Mouse (Mus musculus) embryonic facial prominence, embryonic 13.5 days (tissue): ENCODE measurements at regions not wholly inside any gene's neighbourhood (a gene's known extent, or its start where the extent isn't known, plus 50 kb on each side); places are given as distances from the start of the nearest gene placed in this dataset.
"Not testable (repeated sequence)": the region's sequence is repeated elsewhere in the genome, so short reads cannot be mapped to it uniquely, and the experiment has no call there.

Experiments used
- ATAC-seq: fragments of 200-750 bp; cut with Nextera tagmentation; 2 replicates; pipeline ENCODE4 v1.8.0; 2017; ENCODE audit warnings: low read depth; ENCODE audit not compliant: insufficient number of reproducible peaks, insufficient read depth, low FRiP score, low TSS enrichment
- H3K27ac ChIP-seq: fragments of 300-500 bp; sonication (generic); 2 replicates; pipeline ENCODE4 v1.5.1; 2015; ENCODE audit warnings: moderate library complexity, mild to moderate bottlenecking, inconsistent platforms
- H3K27me3 ChIP-seq: fragments of 300-500 bp; sonication (generic); 2 replicates; pipeline ENCODE4 v1.6.1; 2015; ENCODE audit warnings: mild to moderate bottlenecking, inconsistent platforms
- H3K36me3 ChIP-seq: fragments of 300-500 bp; sonication (generic); 2 replicates; pipeline ENCODE4 v1.6.1; 2015; ENCODE audit warnings: mild to moderate bottlenecking, inconsistent platforms
- H3K4me1 ChIP-seq: fragments of 300-500 bp; sonication (generic); 2 replicates; pipeline ENCODE4 v1.6.1; 2015; ENCODE audit warnings: inconsistent platforms
- H3K4me2 ChIP-seq: fragments of 300-500 bp; sonication (generic); 2 replicates; pipeline ENCODE4 v1.6.1; 2015; ENCODE audit warnings: moderate library complexity, mild to moderate bottlenecking, inconsistent platforms
- H3K4me3 ChIP-seq: fragments of 300-500 bp; sonication (generic); 2 replicates; pipeline ENCODE4 v1.5.1; 2015; ENCODE audit warnings: mild to moderate bottlenecking, inconsistent platforms
- H3K9ac ChIP-seq: fragments of 300-500 bp; sonication (generic); 2 replicates; pipeline ENCODE4 v1.6.1; 2015; ENCODE audit warnings: mild to moderate bottlenecking, inconsistent platforms
- H3K9me3 ChIP-seq: fragments of 300-500 bp; sonication (generic); 2 replicates; pipeline ENCODE4 v1.6.1; 2016; ENCODE audit warnings: inconsistent platforms
- WGBS: fragments of 180-500 bp; shearing (Covaris S2); methylation state at CpG from one replicate; pipeline ENCODE4 v1.1.7; 2015; ENCODE audit warnings: mixed read lengths; 5-methylcytosine and 5-hydroxymethylcytosine counted together

DNA sequence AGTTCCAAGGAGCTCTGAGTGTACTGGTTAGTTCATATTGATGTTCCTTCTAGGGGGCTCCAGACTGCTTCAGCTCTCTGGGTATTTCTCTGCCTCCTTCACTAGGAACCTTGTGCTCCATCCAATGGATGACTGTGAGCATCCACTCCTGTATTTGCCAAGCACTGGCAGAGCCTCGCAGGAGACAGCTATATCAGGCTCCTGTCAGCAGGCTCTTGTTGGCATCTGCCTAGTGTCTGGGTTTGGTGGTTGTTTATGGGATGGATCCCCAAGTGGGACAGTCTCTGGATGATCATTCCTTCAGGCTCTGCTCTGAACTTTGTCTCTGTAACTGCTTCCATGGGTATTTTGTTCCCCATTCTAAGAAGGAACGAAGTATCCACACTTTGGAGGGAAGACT, 109.5 kb upstream of the Ldah start:
- WGBS: 74% methylated on average over 2 of the region's 2 CpGs
- ATAC-seq, H3K9ac ChIP-seq, H3K36me3 ChIP-seq, H3K4me3 ChIP-seq, H3K27me3 ChIP-seq, H3K9me3 ChIP-seq, H3K4me1 ChIP-seq, H3K4me2 ChIP-seq, H3K27ac ChIP-seq: not testable (repeated sequence)

- WGBS: 90% methylated on average over 2 of the region's 2 CpGs
- Histone ChIP-seq H3K4me3 (no peak overlapping the region), H3K27ac (no peak overlapping the region), H3K27me3 (no peaks in the 10 kb centered on the region; the same call in 1 of the 2 replicates), H3K9ac (no peak overlapping the region), H3K4me2 (no peak overlapping the region), H3K4me1 (no peaks in the 10 kb centered on the region), H3K36me3 (no peaks in the 10 kb centered on the region), H3K9me3 (no peaks in the 10 kb centered on the region)
- no peak for ATAC-seq
These were observed 108.8 kb upstream of the Ldah start for GRCm38 (mm10) chr12:8099114-8099513.

DNA sequence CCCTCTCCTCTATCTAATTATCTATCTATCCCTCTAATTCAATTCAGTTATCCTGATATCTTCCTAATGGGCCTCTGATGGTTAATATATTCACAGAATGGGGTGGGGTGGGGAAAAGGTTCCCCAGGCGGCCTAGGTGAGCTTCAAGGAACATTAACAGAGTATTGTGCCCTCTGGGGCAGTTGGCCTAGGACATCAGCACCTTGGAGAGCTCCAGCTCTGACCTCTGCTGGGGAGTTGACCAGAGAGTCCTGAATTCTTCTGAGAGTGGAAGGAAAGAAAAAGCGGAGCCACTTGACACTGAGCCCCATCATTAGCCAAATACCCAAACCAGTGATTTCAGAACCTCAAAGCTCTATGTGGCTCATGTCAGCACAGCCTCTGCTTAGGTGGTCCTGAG, 108.1 kb upstream of the Ldah start:
- 42% methylated on average over 2 of the region's 2 CpGs for WGBS
- Histone ChIP-seq H3K4me2 (no peak overlapping the region), H3K9me3 (no peaks in the 10 kb centered on the region), H3K27ac (no peak overlapping the region), H3K4me1 (no peaks in the 10 kb centered on the region), H3K36me3 (no peaks in the 10 kb centered on the region), H3K9ac (no peak overlapping the region), H3K27me3 (no peaks in the 10 kb centered on the region; the same call in 1 of the 2 replicates), H3K4me3 (no peak overlapping the region)
- ATAC-seq: no peak

GRCm38 (mm10) chr12:8101837-8102236, 106.1 kb upstream of the Ldah start:
- 45% methylated on average over 8 of the region's 8 CpGs for WGBS
- Histone ChIP-seq H3K4me1 (0 out of 2 replicates have a peak, but pooled peaks cover 1% of the 10 kb centered on the region), H3K4me3 (no peak overlapping the region), H3K36me3 (no peaks in the 10 kb centered on the region), H3K27ac (no peak overlapping the region), H3K27me3 (no peaks in the 10 kb centered on the region; the same call in 1 of the 2 replicates), H3K9me3 (no peaks in the 10 kb centered on the region), H3K9ac (no peak overlapping the region), H3K4me2 (no peak overlapping the region)
- no peak for ATAC-seq

DNA sequence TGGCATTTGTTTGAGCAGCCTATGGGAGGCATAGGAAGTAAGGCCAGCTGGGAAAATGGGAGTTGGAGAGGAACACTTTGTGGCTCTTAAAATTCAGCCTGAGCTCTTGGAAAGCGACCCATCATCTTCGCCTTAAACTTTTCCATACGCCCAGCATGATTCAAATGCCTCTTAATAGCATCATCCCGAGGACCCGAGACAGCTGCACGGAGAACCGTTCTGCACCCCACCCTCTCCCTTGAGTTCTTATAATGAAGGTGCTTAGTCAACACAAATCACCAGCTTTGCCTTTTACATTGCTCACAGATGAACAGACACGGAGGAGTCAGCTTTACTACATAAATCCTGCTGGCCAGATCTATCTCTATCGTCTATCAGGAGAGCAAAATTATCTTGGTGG, 104.6 kb upstream of the Ldah start:
- H3K4me3 ChIP-seq: no peak overlapping the region
- no peaks in the 10 kb centered on the region for H3K36me3 ChIP-seq
- no peak overlapping the region for H3K27ac ChIP-seq
- no peak overlapping the region for H3K4me2 ChIP-seq
- H3K9me3 ChIP-seq: no peaks in the 10 kb centered on the region
- 66% methylated on average over 9 of the region's 9 CpGs for WGBS
- no peaks in the 10 kb centered on the region; the same call in 1 of the 2 replicates for H3K27me3 ChIP-seq
- ATAC-seq: no peak
- H3K4me1 ChIP-seq: peaks cover 15% of the 10 kb centered on the region
- no peak overlapping the region for H3K9ac ChIP-seq

GRCm38 (mm10) chr12:8107137-8107536, 100.8 kb upstream of the Ldah start:
- ATAC-seq: no peak
- Histone ChIP-seq H3K27me3 (no peaks in the 10 kb centered on the region), H3K9ac (no peak overlapping the region), H3K9me3 (no peaks in the 10 kb centered on the region), H3K4me1 (peaks cover 25% of the 10 kb centered on the region), H3K4me2 (no peak overlapping the region), H3K4me3 (no peak overlapping the region), H3K36me3 (no peaks in the 10 kb centered on the region), H3K27ac (no peak overlapping the region)
- 56% methylated on average over 4 of the region's 4 CpGs for WGBS

DNA sequence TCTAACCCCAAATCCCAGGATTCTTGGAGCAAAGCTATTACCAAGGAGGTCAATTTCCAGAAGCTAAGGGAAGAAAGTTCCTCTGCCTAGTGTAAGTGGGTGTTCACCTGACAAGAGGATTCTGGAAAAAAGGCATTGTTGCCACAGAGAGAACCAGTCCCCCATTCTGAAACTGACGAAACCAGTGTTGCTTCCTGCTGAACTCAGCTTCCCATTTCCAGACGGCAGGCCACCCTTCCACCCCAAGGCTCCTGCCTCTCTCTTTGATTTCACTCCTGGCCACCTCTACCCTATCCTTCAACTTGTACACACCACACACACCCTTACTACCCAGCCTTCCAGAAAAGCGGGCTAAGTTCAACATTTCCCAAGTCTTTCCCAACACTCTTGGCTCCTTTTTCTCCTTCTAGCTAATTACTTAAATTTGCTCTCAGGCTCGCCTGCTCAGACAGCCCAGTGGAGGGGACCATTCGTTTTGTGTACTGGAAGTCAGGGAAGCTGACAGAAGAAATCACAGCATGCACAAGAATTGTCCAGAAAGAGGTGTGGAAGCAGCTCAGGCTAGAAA, 98.6 kb upstream of the Ldah start:
- H3K27me3 ChIP-seq: no peaks in the 10 kb centered on the region
- H3K4me2 ChIP-seq: 0 out of 2 replicates have a peak overlapping the region, but pooled peaks have one; percentile 7
- H3K9me3 ChIP-seq: no peaks in the 10 kb centered on the region
- H3K36me3 ChIP-seq: no peaks in the 10 kb centered on the region
- no peak for ATAC-seq
- no peak overlapping the region for H3K27ac ChIP-seq
- peaks cover 25% of the 10 kb centered on the region for H3K4me1 ChIP-seq
- no peak overlapping the region for H3K4me3 ChIP-seq
- WGBS: 70% methylated on average over 5 of the region's 5 CpGs
- no peak overlapping the region for H3K9ac ChIP-seq

GRCm38 (mm10) chr12:8109876-8110275, 98.0 kb upstream of the Ldah start:
- peaks cover 25% of the 10 kb centered on the region for H3K4me1 ChIP-seq
- H3K9ac ChIP-seq: no peak overlapping the region
- H3K27me3 ChIP-seq: no peaks in the 10 kb centered on the region
- no peak overlapping the region for H3K4me2 ChIP-seq
- H3K36me3 ChIP-seq: no peaks in the 10 kb centered on the region
- no peaks in the 10 kb centered on the region for H3K9me3 ChIP-seq
- 81% methylated on average over 6 of the region's 6 CpGs for WGBS
- H3K4me3 ChIP-seq: no peak overlapping the region
- no peak overlapping the region for H3K27ac ChIP-seq
- ATAC-seq: no peak

GRCm38 (mm10) chr12:8110297-8110696, 97.6 kb upstream of the Ldah start:
- 68% methylated on average over 4 of the region's 4 CpGs for WGBS
- no peak for ATAC-seq

DNA sequence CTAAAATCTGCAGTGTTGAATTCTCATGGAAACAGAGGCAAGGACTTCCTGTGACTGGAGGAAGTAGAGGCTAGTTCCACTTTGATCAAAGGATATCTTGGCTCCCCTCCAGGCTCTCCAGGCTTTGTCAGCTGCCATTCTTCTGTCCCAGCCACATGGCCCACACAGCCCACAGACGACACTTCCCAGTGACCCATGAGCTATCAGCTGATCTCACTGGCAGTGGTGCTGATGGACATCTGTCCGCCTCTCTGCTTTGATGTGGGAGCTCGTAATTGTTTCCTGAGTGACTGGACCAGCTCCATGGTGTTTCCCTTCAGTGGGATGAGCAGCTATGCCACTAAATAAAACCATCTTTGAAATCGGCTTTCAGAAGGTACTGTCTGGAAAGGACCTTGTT, 96.4 kb upstream of the Ldah start:
- ATAC-seq: no peak
- Histone ChIP-seq H3K4me1 (peaks cover 25% of the 10 kb centered on the region), H3K9me3 (no peaks in the 10 kb centered on the region), H3K27ac (no peak overlapping the region), H3K9ac (no peak overlapping the region), H3K36me3 (no peaks in the 10 kb centered on the region), H3K4me3 (no peak overlapping the region), H3K4me2 (no peak overlapping the region), H3K27me3 (no peaks in the 10 kb centered on the region)
- 53% methylated on average over 4 of the region's 4 CpGs for WGBS

More at GRCm38 (mm10) chr12:8110297-8110696, 97.6 kb upstream of the Ldah start:
- Histone ChIP-seq H3K36me3 (no peaks in the 10 kb centered on the region), H3K9ac (no peak overlapping the region), H3K4me1 (peaks cover 25% of the 10 kb centered on the region), H3K9me3 (no peaks in the 10 kb centered on the region), H3K27me3 (no peaks in the 10 kb centered on the region), H3K4me2 (no peak overlapping the region), H3K27ac (no peak overlapping the region), H3K4me3 (no peak overlapping the region)

GRCm38 (mm10) chr12:8155566-8155965, 52.3 kb upstream of the Ldah start:
- Histone ChIP-seq H3K4me3 (no peak overlapping the region), H3K27ac (no peak overlapping the region), H3K9ac (no peak overlapping the region), H3K27me3 (0 out of 2 replicates have a peak, but pooled peaks cover 4% of the 10 kb centered on the region), H3K9me3 (no peaks in the 10 kb centered on the region), H3K4me2 (no peak overlapping the region), H3K4me1 (no peaks in the 10 kb centered on the region), H3K36me3 (no peaks in the 10 kb centered on the region)
- ATAC-seq: no peak
- 71% methylated on average over 1 of the region's 1 CpGs for WGBS
